Mouse (Mus musculus) neural tube, embryonic 13.5 days (tissue): ENCODE measurements around the gene Srr. TPM values are rescaled to one million over a fixed set of nuclear protein-coding genes. Genes with fewer than 3 reads are reported as not detected.
A peak's percentile ranks its signal among the peaks of the same experiment; 100 is the strongest.

Source experiments
- ATAC-seq: fragments of 200-750 bp; cut with Nextera tagmentation; 2 replicates; pipeline ENCODE4 v1.8.0; 2017; ENCODE audit warnings: low read depth, mild to moderate bottlenecking, moderate TSS enrichment, moderate library complexity
- H3K27ac ChIP-seq: fragments of 300-500 bp; sonication (generic); replicated peaks from 2 replicates; pipeline ENCODE4 v1.5.1; 2015; ENCODE audit warnings: moderate library complexity, mild to moderate bottlenecking, inconsistent platforms
- H3K27me3 ChIP-seq: fragments of 300-500 bp; sonication (generic); 2 replicates; pipeline ENCODE4 v1.6.1; 2015; ENCODE audit warnings: mild to moderate bottlenecking, inconsistent platforms
- H3K36me3 ChIP-seq: fragments of 300-500 bp; sonication (generic); 2 replicates; pipeline ENCODE4 v1.6.1; 2015; ENCODE audit warnings: mild to moderate bottlenecking, inconsistent platforms
- H3K4me1 ChIP-seq: fragments of 300-500 bp; sonication (generic); replicated peaks from 2 replicates; pipeline ENCODE4 v1.6.1; 2015; ENCODE audit warnings: inconsistent platforms
- H3K4me2 ChIP-seq: fragments of 300-500 bp; sonication (generic); 2 replicates; pipeline ENCODE4 v1.6.1; 2015; ENCODE audit warnings: inconsistent platforms, mild to moderate bottlenecking, moderate library complexity
- H3K4me3 ChIP-seq: fragments of 300-500 bp; sonication (generic); 2 replicates; pipeline ENCODE4 v1.5.1; 2015; ENCODE audit warnings: mild to moderate bottlenecking, inconsistent platforms
- H3K9ac ChIP-seq: fragments of 300-500 bp; sonication (generic); 2 replicates; pipeline ENCODE4 v1.6.1; 2015; ENCODE audit warnings: moderate library complexity, mild to moderate bottlenecking, inconsistent platforms
- H3K9me3 ChIP-seq: fragments of 300-500 bp; sonication (generic); 2 replicates; pipeline ENCODE4 v1.6.1; 2016; ENCODE audit warnings: inconsistent platforms
- WGBS: fragments of 180-500 bp; shearing (Covaris S2); methylation state at CpG from one replicate; pipeline ENCODE4 v1.1.7; 2015; 5-methylcytosine and 5-hydroxymethylcytosine counted together
- polyA plus RNA-seq: library from polyadenylated mRNA; unstranded; fragments of >200 nt; fragmentation: Nextera tagmentation; extraction: Ambion mirVana; gene quantifications from 2 replicates; pipeline ENCODE4 v1.2.1, GENCODE M21; 2015

Srr gene
- polyA plus RNA-seq, 1 experiment from 2014 or later = 34.9 TPM

- 0% methylated on average over 7 of the region's 7 CpGs for WGBS
- no peaks in the 10 kb centered on the region for H3K9me3 ChIP-seq
- H3K27ac ChIP-seq = peak overlapping the region; percentile 94; the same call in 1 of the 2 replicates
- H3K4me1 ChIP-seq = peaks cover 51% of the 10 kb centered on the region
- ATAC-seq = no peak
- H3K4me2 ChIP-seq = peak overlapping the region; percentile 90
- H3K9ac ChIP-seq = peak overlapping the region; percentile 93
- H3K27me3 ChIP-seq = no peaks in the 10 kb centered on the region
- H3K4me3 ChIP-seq = peak overlapping the region; percentile 90
- peaks cover 40% of the 10 kb centered on the region for H3K36me3 ChIP-seq
These were observed 27.3 kb downstream of the Srr start for GRCm38 (mm10) chr11:74898517-74898827.

GRCm38 (mm10) chr11:74897678-74898516 lies 27.9 kb downstream of the Srr start, which contains the start of gene Tsr1:
Gene Tsr1 (plus strand): TSS chr11:74898071.
- Histone ChIP-seq H3K9me3 (no peaks in the 10 kb centered on the region), H3K27ac (peak within 1 kb of the TSS; percentile 94), H3K4me1 (peaks cover 51% of the 10 kb centered on the region), H3K4me3 (peak within 1 kb of the TSS; percentile 90), H3K36me3 (peaks cover 34% of the 10 kb centered on the region), H3K4me2 (peak within 1 kb of the TSS; percentile 90), H3K27me3 (no peaks in the 10 kb centered on the region), H3K9ac (peak within 1 kb of the TSS; percentile 93)
- under 1% methylated on average over 54 of the region's 54 CpGs for WGBS
- ATAC-seq = peak; percentile 81

- peak within 1 kb of the TSS; percentile 94 for H3K27ac ChIP-seq
- no peaks in the 10 kb centered on the region for H3K27me3 ChIP-seq
- peak; percentile 81 for ATAC-seq
- under 1% methylated on average over 68 of the region's 74 CpGs for WGBS
- peaks cover 28% of the 10 kb centered on the region for H3K36me3 ChIP-seq
- peaks cover 51% of the 10 kb centered on the region for H3K4me1 ChIP-seq
- H3K4me3 ChIP-seq = peak within 1 kb of the TSS; percentile 90
- H3K9ac ChIP-seq = peak within 1 kb of the TSS; percentile 93
- H3K9me3 ChIP-seq = no peaks in the 10 kb centered on the region
- H3K4me2 ChIP-seq = peak within 1 kb of the TSS; percentile 90
These were observed 28.7 kb downstream of the Srr start, which contains the start of gene Sgsm2 for GRCm38 (mm10) chr11:74896901-74897677. Gene Sgsm2 (minus strand): TSS chr11:74897060.

GRCm38 (mm10) chr11:74895980-74896900 lies 29.5 kb downstream of the Srr start:
- 1% methylated on average over 54 of the region's 55 CpGs for WGBS
- peak; percentile 62 for ATAC-seq
- Histone ChIP-seq H3K4me1 (peaks cover 51% of the 10 kb centered on the region), H3K27ac (peak overlapping the region; percentile 94), H3K9me3 (no peaks in the 10 kb centered on the region), H3K4me2 (peak overlapping the region; percentile 90), H3K36me3 (peaks cover 24% of the 10 kb centered on the region), H3K27me3 (no peaks in the 10 kb centered on the region), H3K4me3 (peak overlapping the region; percentile 90), H3K9ac (peak overlapping the region; percentile 93)

- Histone ChIP-seq H3K4me3 (no peak overlapping the region), H3K27ac (no peak overlapping the region), H3K27me3 (no peaks in the 10 kb centered on the region), H3K36me3 (peaks cover 7% of the 10 kb centered on the region), H3K9me3 (no peaks in the 10 kb centered on the region), H3K4me1 (peaks cover 39% of the 10 kb centered on the region), H3K9ac (no peak overlapping the region), H3K4me2 (no peak overlapping the region)
- WGBS = 84% methylated on average over 4 of the region's 4 CpGs
- ATAC-seq = no peak
These were observed 31.1 kb downstream of the Srr start for GRCm38 (mm10) chr11:74894619-74895018.

- Histone ChIP-seq H3K36me3 (peaks cover 10% of the 10 kb centered on the region; the same call in 1 of the 2 replicates), H3K4me2 (no peak overlapping the region), H3K27ac (no peak overlapping the region), H3K4me1 (peaks cover 13% of the 10 kb centered on the region), H3K9me3 (no peaks in the 10 kb centered on the region), H3K9ac (no peak overlapping the region), H3K27me3 (no peaks in the 10 kb centered on the region), H3K4me3 (no peak overlapping the region)
- WGBS = 86% methylated on average over 10 of the region's 10 CpGs
- peak; percentile 19; the same call in 1 of the 2 replicates for ATAC-seq
These were observed 42.6 kb downstream of the Srr start for GRCm38 (mm10) chr11:74883098-74883497.

- Histone ChIP-seq H3K9me3 (no peaks in the 10 kb centered on the region), H3K4me3 (no peak overlapping the region), H3K4me2 (no peak overlapping the region; the same call in 1 of the 2 replicates), H3K9ac (peak overlapping the region; percentile 34; the same call in 1 of the 2 replicates), H3K4me1 (peaks cover 23% of the 10 kb centered on the region), H3K27me3 (no peaks in the 10 kb centered on the region), H3K36me3 (peaks cover 10% of the 10 kb centered on the region; the same call in 1 of the 2 replicates), H3K27ac (peak overlapping the region; percentile 47)
- 58% methylated on average over 14 of the region's 14 CpGs for WGBS
- ATAC-seq = no peak
These were observed 43.8 kb downstream of the Srr start for GRCm38 (mm10) chr11:74881979-74882378.

GRCm38 (mm10) chr11:74880999-74881398 lies 44.7 kb downstream of the Srr start:
- Histone ChIP-seq H3K4me1 (peaks cover 32% of the 10 kb centered on the region), H3K4me3 (no peak overlapping the region), H3K4me2 (no peak overlapping the region), H3K27me3 (no peaks in the 10 kb centered on the region), H3K9ac (no peak overlapping the region), H3K9me3 (no peaks in the 10 kb centered on the region), H3K27ac (no peak overlapping the region), H3K36me3 (peaks cover 10% of the 10 kb centered on the region; the same call in 1 of the 2 replicates)
- ATAC-seq = no peak
- 89% methylated on average over 9 of the region's 9 CpGs for WGBS

GRCm38 (mm10) chr11:74876801-74877200 lies 48.9 kb downstream of the Srr start:
- ATAC-seq = peak; percentile 94
- Histone ChIP-seq H3K4me3 (0 out of 2 replicates have a peak overlapping the region, but pooled peaks have one; percentile 0), H3K9me3 (no peaks in the 10 kb centered on the region), H3K9ac (peak overlapping the region; percentile 39; the same call in 1 of the 2 replicates), H3K4me1 (peaks cover 51% of the 10 kb centered on the region), H3K27me3 (no peaks in the 10 kb centered on the region), H3K27ac (peak overlapping the region; percentile 82), H3K4me2 (peak overlapping the region; percentile 32), H3K36me3 (no peaks in the 10 kb centered on the region)
- under 1% methylated on average over 9 of the region's 9 CpGs for WGBS

GRCm38 (mm10) chr11:74874630-74875029 lies 51.1 kb downstream of the Srr start:
- no peak for ATAC-seq
- H3K36me3 ChIP-seq = no peaks in the 10 kb centered on the region
- no peaks in the 10 kb centered on the region for H3K27me3 ChIP-seq
- no peak overlapping the region for H3K4me2 ChIP-seq
- no peak overlapping the region for H3K27ac ChIP-seq
- no peak overlapping the region for H3K9ac ChIP-seq
- no peak overlapping the region for H3K4me3 ChIP-seq
- 61% methylated on average over 3 of the region's 3 CpGs for WGBS
- no peaks in the 10 kb centered on the region for H3K9me3 ChIP-seq
- H3K4me1 ChIP-seq = peaks cover 63% of the 10 kb centered on the region

GRCm38 (mm10) chr11:74870991-74871622 lies 54.6 kb downstream of the Srr start:
- H3K4me1 ChIP-seq = peaks cover 55% of the 10 kb centered on the region
- WGBS = 19% methylated on average over 12 of the region's 12 CpGs
- ATAC-seq = peak; percentile 32

More at GRCm38 (mm10) chr11:74870991-74871622, 54.6 kb downstream of the Srr start:
- Histone ChIP-seq H3K36me3 (peaks cover 24% of the 10 kb centered on the region), H3K4me3 (no peak overlapping the region), H3K4me2 (peak overlapping the region; percentile 26), H3K9me3 (no peaks in the 10 kb centered on the region), H3K27me3 (no peaks in the 10 kb centered on the region), H3K9ac (peak overlapping the region; percentile 14; the same call in 1 of the 2 replicates), H3K27ac (peak overlapping the region; percentile 88)
